Comparison of ENCODE assay signal across 32 mouse cellular contexts in genomic region chr7:3217546-3218056, GRCm38 (mm10). TPM values are rescaled to one million over a fixed set of nuclear protein-coding genes. Genes with fewer than 3 reads are reported as not detected.
DNase-seq lines count a peak whose midpoint lies in the region; TF ChIP-seq lines count a peak whose summit lies in the region.
"Had no signal": no experiment of that assay in that cellular context is flagged by ENCODE, and none has a peak within 500 bp of the region (broad histone marks: within the 10 kb centered on the region; RNA-seq: fewer than 3 reads in every experiment).

No protein-coding gene starts in this region.

- TF ChIP-seq POLR2A in testis, adult 2 months (IDR thresholded peaks at IDR 0.05; ENCODE audit: control insufficient read depth, low read depth, low read length) = no peak

- peaks cover 4% of the 10 kb centered on the region for H3K4me1 ChIP-seq in testis, adult 2 months (ENCODE audit: control insufficient read depth, insufficient read depth, low read length)
- H3K4me1 ChIP-seq: embryonic facial prominence, embryonic 12.5 days; embryonic facial prominence, embryonic 15.5 days; heart, embryonic 13.5 days had no signal

- TF ChIP-seq CTCF in testis, adult 2 months (IDR thresholded peaks at IDR 0.05; ENCODE audit: control insufficient read depth, insufficient read depth, insufficient replicate concordance, low read depth, low read length) = no peak

- H3K4me3 ChIP-seq in testis, adult 2 months (ENCODE audit: control insufficient read depth, low read depth, low read length) = peak overlapping the region; percentile 3
- H3K4me3 ChIP-seq: embryonic facial prominence, embryonic 12.5 days; embryonic facial prominence, embryonic 15.5 days; heart, embryonic 10.5 days; heart, embryonic 13.5 days had no signal

- H3K27ac ChIP-seq in testis, adult 2 months (ENCODE audit: control insufficient read depth, insufficient read depth, low read depth, low read length) = no peak overlapping the region
- H3K27ac ChIP-seq: embryonic facial prominence, embryonic 12.5 days; embryonic facial prominence, embryonic 15.5 days; heart, embryonic 10.5 days; heart, embryonic 13.5 days; hindbrain, embryonic 14.5 days; hindbrain, postnatal 0 days had no signal

- DNase-seq in testis, postnatal 10 days (ENCODE audit: low spot score) = no peak
- DNase-seq in ES-CJ7 (ENCODE audit: low read depth, low spot score) = peak; percentile 99
- peak; percentile 91 for DNase-seq in WW6 (ENCODE audit: low read depth, low spot score)
- peak; percentile 84 for DNase-seq in yolk sac, embryonic 10.5 days (ENCODE audit: low spot score)
- no peak for DNase-seq in urinary bladder, adult 18-20 months (ENCODE audit: low spot score in 2 of 2)
- DNase-seq in urinary bladder, postnatal 25 days (ENCODE audit: low spot score) = no peak
- DNase-seq in frontal cortex, adult 2 months (ENCODE audit: extremely low spot score in 1 of 2, low spot score in 1 of 2) = no peak
- DNase-seq: adrenal gland, postnatal 10 days; cerebellum, adult 11 months; cerebellum, adult 2 months; cerebellum, adult 9-11 months; cerebellum, postnatal 25 days; forebrain, postnatal 0 days; gastrocnemius, postnatal 25 days; heart, adult 18-20 months; heart, postnatal 14 days; heart, postnatal 4 days had no signal

- no peaks in the 10 kb centered on the region for H3K27me3 ChIP-seq in testis, adult 2 months (ENCODE audit: control insufficient read depth, insufficient read depth, low read length)

- H3K36me3 ChIP-seq in testis, adult 2 months (ENCODE audit: control insufficient read depth, insufficient read depth, low read length) = no peaks in the 10 kb centered on the region
- H3K36me3 ChIP-seq: embryonic facial prominence, embryonic 12.5 days; embryonic facial prominence, embryonic 15.5 days; heart, embryonic 10.5 days; heart, embryonic 13.5 days had no signal

RNA-seq across cellular contexts. Expression of gene Nlrp12, which starts 31.9 kb away (rescaled TPM):
- 0.02 and 0.04 TPM in 2 replicates for polyA plus RNA-seq in testis, adult 2 months (2012; rRNA removed)
- polyA plus RNA-seq in frontal cortex, adult 2 months (2012; rRNA removed) = 0.02 and 0.06 TPM in 2 replicates
- polyA plus RNA-seq: CD4-positive, CD25-positive, alpha-beta regulatory T cell, adult 4 months; cerebellum, adult 2 months; embryonic facial prominence, embryonic 15.5 days; forebrain, embryonic 11.5 days; forebrain, embryonic 14.5 days; heart, embryonic 10.5 days; heart, embryonic 13.5 days; heart, embryonic 16.5 days; inflammation-experienced regulatory T-cells, adult 6 months; intestine, postnatal 0 days had no signal

RNA-seq across cellular contexts. Expression of gene AU018091, which starts 48.6 kb away (rescaled TPM):
- polyA plus RNA-seq in testis, adult 2 months (2012; rRNA removed) = 2.7 and 3.2 TPM in 2 replicates
- 0.06 TPM in 1 of 2 replicates, not detected in the other for polyA plus RNA-seq in frontal cortex, adult 2 months (2012; rRNA removed)
- polyA plus RNA-seq: activated CD4-positive, CD25-positive, alpha-beta regulatory T cell, adult 4 months; CD4-positive, CD25-positive, alpha-beta regulatory T cell, adult 4 months; cerebellum, adult 2 months; forebrain, embryonic 14.5 days; forebrain, postnatal 0 days; gonadal fat pad, adult 2 months; heart, embryonic 13.5 days; heart, embryonic 16.5 days; hindbrain, embryonic 14.5 days; hindbrain, postnatal 0 days; inflammation-experienced regulatory T-cells, adult 6 months; intestine, postnatal 0 days had no signal

Comparison
In these comparisons a context has a peak if more than half of its experiments do, and no peak if none do; other contexts are left out.
1. DNase-seq: peak in ES-CJ7 (single experiment), WW6 (single experiment) and yolk sac, embryonic 10.5 days (single experiment); none in testis, postnatal 10 days (single experiment), urinary bladder, adult 18-20 months (0 of 2), urinary bladder, postnatal 25 days (single experiment) and frontal cortex, adult 2 months (0 of 2).